Mouse (Mus musculus) ES-E14 (cell line): ENCODE measurements at regions not wholly inside any gene's neighbourhood (a gene's known extent, or its start where the extent isn't known, plus 50 kb on each side); places are given as distances from the start of the nearest gene placed in this dataset.

Experiments
- HCFC1 ChIP-seq: IDR thresholded peaks from 2 replicates; pipeline ENCODE4 v1.6.1; 2012; ENCODE audit warnings: low read length, inconsistent platforms, borderline replicate concordance; ENCODE audit not compliant: insufficient read depth
- MAFK ChIP-seq: IDR thresholded peaks from 2 replicates; pipeline ENCODE4 v1.6.1; 2014; ENCODE audit warnings: mild to moderate bottlenecking, low read depth, low read length, inconsistent platforms; ENCODE audit not compliant: insufficient read depth
- ZNF384 ChIP-seq: IDR thresholded peaks from 2 replicates; pipeline ENCODE4 v1.6.1; 2012; ENCODE audit warnings: low read depth, low read length, inconsistent platforms

GRCm38 (mm10) chr2:115126625-115127369 lies 454.7 kb upstream of the BC052040 start:
- no peak for TF ChIP-seq MAFK
- TF ChIP-seq HCFC1: no peak
- TF ChIP-seq ZNF384: no peak
